Mouse (Mus musculus) bone marrow macrophage, adult 2 months (primary cell): ENCODE measurements around the gene Olfr894. TPM values are rescaled to one million over a fixed set of nuclear protein-coding genes. Genes with fewer than 3 reads are reported as not detected.
"Not testable (repeated sequence)": the region's sequence is repeated elsewhere in the genome, so short reads cannot be mapped to it uniquely, and the experiment has no call there.

Experiments
- H3K27ac ChIP-seq: 2 replicates; pipeline ENCODE4 v1.5.1; 2012; ENCODE audit warnings: low read depth, low read length; ENCODE audit not compliant: insufficient read depth
- H3K4me1 ChIP-seq: 2 replicates; pipeline ENCODE4 v1.6.1; 2012; ENCODE audit warnings: low read length; ENCODE audit not compliant: control insufficient read depth, insufficient read depth
- H3K4me3 ChIP-seq: 2 replicates; pipeline ENCODE4 v1.5.1; 2012; ENCODE audit warnings: mild to moderate bottlenecking, low read length, moderate library complexity; ENCODE audit not compliant: insufficient read depth
- CTCF ChIP-seq: IDR thresholded peaks from 2 replicates; pipeline ENCODE4 v1.5.1; 2012; ENCODE audit warnings: low read depth, mild to moderate bottlenecking, low read length, moderate library complexity
- POLR2A ChIP-seq: IDR thresholded peaks from 2 replicates; pipeline ENCODE4 v1.6.1; 2012; ENCODE audit warnings: mild to moderate bottlenecking, low read depth, low read length, borderline replicate concordance
- polyA plus RNA-seq: library from polyadenylated mRNA; stranded (reverse); fragments of >200 nt; gene quantifications from 2 replicates; pipeline ENCODE4 v1.2.4, GENCODE M21; 2012; ENCODE audit not compliant: missing spikeins, insufficient read depth, insufficient read length

The Olfr894 gene
- not detected in 2 replicates for polyA plus RNA-seq

DNA sequence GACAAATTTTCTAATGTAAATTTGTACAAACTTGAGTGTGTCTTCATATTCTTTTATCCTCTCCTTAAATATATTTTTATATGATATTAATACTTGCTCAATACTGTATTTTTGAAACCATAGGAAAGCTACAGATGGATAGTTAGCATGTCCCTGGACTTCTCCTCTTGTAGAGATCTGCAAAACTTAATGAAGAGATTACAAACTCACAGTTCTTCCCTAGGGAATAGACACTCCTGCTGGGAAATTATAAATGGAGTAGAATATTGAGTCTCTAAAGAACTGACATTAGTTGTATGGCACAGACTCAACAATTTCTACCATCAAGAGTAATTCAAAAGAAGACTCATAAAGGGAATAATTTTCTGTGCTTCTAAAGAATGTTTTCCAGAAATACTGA is at the start of gene Olfr894:
Gene Olfr894, plus strand, starts transcription at position 301 of the 400 bp plus-strand sequence.
- TF ChIP-seq CTCF (no peak), POLR2A (no peak)

DNA sequence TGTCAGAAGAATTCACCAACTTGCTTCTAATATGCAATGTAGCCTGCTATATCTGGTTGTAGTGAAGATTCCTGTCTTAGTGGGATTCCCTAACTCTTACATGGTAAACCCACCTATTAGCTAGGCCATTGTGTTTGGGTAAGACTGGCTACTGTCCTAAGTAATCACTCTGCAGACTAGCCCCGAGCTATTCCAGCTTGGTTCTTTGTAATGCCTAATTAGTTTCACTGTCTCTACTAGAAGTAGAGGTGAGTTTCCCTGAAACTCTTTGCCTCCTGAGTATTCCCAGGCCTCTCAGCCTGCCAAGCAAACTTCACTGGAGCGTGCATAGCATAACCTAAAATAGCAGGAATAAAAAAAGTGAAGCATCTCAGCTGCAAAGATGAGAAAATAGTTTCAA is 49.5 kb upstream of the Olfr894 start:
- not testable (repeated sequence) for H3K4me1 ChIP-seq, H3K4me3 ChIP-seq, H3K27ac ChIP-seq

More for the DNA sequence above, at the start of gene Olfr894:
- Histone ChIP-seq H3K27ac (no peak within 1 kb of the TSS), H3K4me1 (no peaks in the 10 kb centered on the region), H3K4me3 (no peak within 1 kb of the TSS)

DNA sequence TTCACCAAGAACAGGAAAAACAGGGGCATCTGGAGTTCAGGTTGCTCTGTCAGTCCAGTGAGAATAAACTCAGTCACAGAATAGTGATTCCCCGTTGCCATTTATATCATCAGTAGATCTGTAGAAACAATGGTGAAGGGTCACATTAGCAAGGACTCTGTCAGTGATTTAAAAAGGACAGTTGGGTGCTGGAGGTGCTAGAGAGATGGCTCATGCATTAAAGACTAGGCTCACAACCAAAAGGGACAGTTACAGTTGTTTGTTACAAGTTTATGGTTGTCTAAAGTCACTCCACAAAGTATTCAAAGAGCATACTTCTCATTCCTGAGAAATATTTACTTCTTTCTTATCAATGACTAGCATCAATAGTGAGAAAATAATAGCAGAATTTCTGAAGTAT is 37.1 kb upstream of the Olfr894 start, which contains the start of gene Olfr891:
Gene Olfr891, minus strand, starts transcription at position 101 of the 400 bp plus-strand sequence.
- Histone ChIP-seq H3K4me1 (no peaks in the 10 kb centered on the region), H3K27ac (no peak within 1 kb of the TSS), H3K4me3 (no peak within 1 kb of the TSS)
- TF ChIP-seq POLR2A (no peak), CTCF (no peak)

GRCm38 (mm10) chr9:38208065-38208464 is 9.8 kb upstream of the Olfr894 start, which contains the start of gene Olfr893:
Gene Olfr893 (plus strand): TSS chr9:38208365.
- no peak within 1 kb of the TSS for H3K27ac ChIP-seq
- no peaks in the 10 kb centered on the region for H3K4me1 ChIP-seq
- H3K4me3 ChIP-seq: no peak within 1 kb of the TSS
- TF ChIP-seq POLR2A (no peak), CTCF (no peak)

- Histone ChIP-seq H3K4me3 (no peak within 1 kb of the TSS), H3K27ac (no peak within 1 kb of the TSS), H3K4me1 (no peaks in the 10 kb centered on the region)
- no peak for TF ChIP-seq CTCF
- no peak for TF ChIP-seq POLR2A
Observed at GRCm38 (mm10) chr9:38252474-38252873, 34.6 kb downstream of the Olfr894 start, which contains the start of gene Olfr143. Gene Olfr143 (plus strand): TSS chr9:38252774.

DNA sequence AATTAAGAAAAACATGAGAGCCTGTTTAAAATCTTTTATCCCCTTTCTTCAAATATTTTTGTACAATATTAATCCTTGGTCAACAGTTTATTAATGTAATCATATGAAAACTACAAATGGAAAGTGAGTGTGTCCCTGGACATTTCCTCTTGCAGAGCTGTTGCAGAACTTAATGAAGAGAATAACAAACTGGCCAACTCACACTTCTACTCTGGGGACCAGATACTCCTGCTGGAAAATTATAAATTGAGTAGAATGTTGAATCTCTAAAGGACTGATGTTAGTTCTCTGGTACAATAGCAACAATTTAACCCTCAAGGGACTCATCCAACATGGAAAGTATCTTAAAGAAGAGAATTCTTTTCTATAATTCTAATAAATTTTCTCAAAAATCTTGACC is 49.7 kb downstream of the Olfr894 start, which contains the start of gene Olfr895:
Gene Olfr895, plus strand, starts transcription at position 301 of the 400 bp plus-strand sequence.
- Histone ChIP-seq H3K4me3 (no peak within 1 kb of the TSS), H3K4me1 (no peaks in the 10 kb centered on the region), H3K27ac (no peak within 1 kb of the TSS)
- TF ChIP-seq CTCF (no peak), POLR2A (no peak)

Other genes with a start within 250 kb of the Olfr894 start
- not detected in 2 replicates for gene Olfr881, start 226.2 kb upstream of the Olfr894 start, polyA plus RNA-seq
- not detected in 2 replicates for gene Olfr883, start 192.2 kb upstream of the Olfr894 start, polyA plus RNA-seq
- gene Olfr884, start 171.5 kb upstream of the Olfr894 start, polyA plus RNA-seq: not detected in 2 replicates
- not detected in 2 replicates for gene Olfr885, start 156.7 kb upstream of the Olfr894 start, polyA plus RNA-seq
- not detected in 2 replicates for gene Olfr887, start 134.0 kb upstream of the Olfr894 start, polyA plus RNA-seq
- not detected in 2 replicates for gene Olfr888, start 109.9 kb upstream of the Olfr894 start, polyA plus RNA-seq
- gene Olfr889, start 102.9 kb upstream of the Olfr894 start, polyA plus RNA-seq: not detected in 2 replicates
- gene Olfr890, start 75.5 kb upstream of the Olfr894 start, polyA plus RNA-seq: not detected in 2 replicates
- gene Olfr891, start 37.2 kb upstream of the Olfr894 start, polyA plus RNA-seq: not detected in 2 replicates
- gene Olfr893, start 9.7 kb upstream of the Olfr894 start, polyA plus RNA-seq: not detected in 2 replicates
- not detected in 2 replicates for gene Olfr143, start 34.7 kb downstream of the Olfr894 start, polyA plus RNA-seq
- gene Olfr895, start 49.8 kb downstream of the Olfr894 start, polyA plus RNA-seq: not detected in 2 replicates
- gene Olfr896-ps1, start 73.1 kb downstream of the Olfr894 start, polyA plus RNA-seq: not detected in 2 replicates
- not detected in 2 replicates for gene Olfr25, start 111.0 kb downstream of the Olfr894 start, polyA plus RNA-seq
- gene Olfr898, start 130.4 kb downstream of the Olfr894 start, polyA plus RNA-seq: not detected in 2 replicates
- not detected in 2 replicates for gene Olfr250, start 148.8 kb downstream of the Olfr894 start, polyA plus RNA-seq
- gene Olfr251, start 159.0 kb downstream of the Olfr894 start, polyA plus RNA-seq: not detected in 2 replicates
- not detected in 2 replicates for gene Olfr147, start 183.6 kb downstream of the Olfr894 start, polyA plus RNA-seq
- not detected in 2 replicates for gene Olfr901, start 211.4 kb downstream of the Olfr894 start, polyA plus RNA-seq
- gene Olfr902, start 229.6 kb downstream of the Olfr894 start, polyA plus RNA-seq: not detected in 2 replicates
- not detected in 2 replicates for gene Olfr904, start 245.1 kb downstream of the Olfr894 start, polyA plus RNA-seq